ENCODE assay signal across 31 mouse cellular contexts in genomic region chr2:18460901-18461300, GRCm38 (mm10).
"Had no signal": no experiment of that assay in that cellular context is flagged by ENCODE, and none has a peak within 500 bp of the region (broad histone marks: within the 10 kb centered on the region; RNA-seq: fewer than 3 reads in every experiment).

No protein-coding gene starts in this region.

- H3K4me1 ChIP-seq: limb, embryonic 10.5 days; limb, embryonic 12.5 days; limb, embryonic 13.5 days; limb, embryonic 15.5 days; liver, embryonic 12.5 days; liver, embryonic 13.5 days; liver, embryonic 15.5 days; lung, embryonic 15.5 days; megakaryocyte, embryonic 14.5 days; midbrain, embryonic 10.5 days; midbrain, embryonic 12.5 days; midbrain, embryonic 13.5 days; neural tube, embryonic 12.5 days had no signal

- H3K36me3 ChIP-seq: limb, embryonic 10.5 days; limb, embryonic 12.5 days; limb, embryonic 13.5 days; limb, embryonic 15.5 days; liver, embryonic 12.5 days; liver, embryonic 13.5 days; liver, embryonic 15.5 days; lung, embryonic 15.5 days; midbrain, embryonic 10.5 days; midbrain, embryonic 12.5 days; midbrain, embryonic 13.5 days; neural tube, embryonic 12.5 days had no signal

- H3K27me3 ChIP-seq: limb, embryonic 12.5 days; limb, embryonic 13.5 days; limb, embryonic 15.5 days; liver, embryonic 12.5 days; liver, embryonic 13.5 days; liver, embryonic 15.5 days; lung, embryonic 15.5 days; megakaryocyte, embryonic 14.5 days; midbrain, embryonic 12.5 days; midbrain, embryonic 13.5 days; neural tube, embryonic 12.5 days had no signal

- H3K4me3 ChIP-seq: limb, embryonic 10.5 days; limb, embryonic 12.5 days; limb, embryonic 13.5 days; limb, embryonic 15.5 days; liver, embryonic 12.5 days; liver, embryonic 13.5 days; liver, embryonic 15.5 days; lung, embryonic 15.5 days; megakaryocyte, embryonic 14.5 days; midbrain, embryonic 10.5 days; midbrain, embryonic 12.5 days; midbrain, embryonic 13.5 days; myocyte; neural tube, embryonic 12.5 days had no signal

- H3K27ac ChIP-seq: limb, embryonic 10.5 days; limb, embryonic 12.5 days; limb, embryonic 13.5 days; limb, embryonic 15.5 days; liver, embryonic 12.5 days; liver, embryonic 13.5 days; liver, embryonic 14.5 days; liver, embryonic 15.5 days; lung, embryonic 15.5 days; macrophage; midbrain, embryonic 10.5 days; midbrain, embryonic 12.5 days; midbrain, embryonic 13.5 days; neural tube, embryonic 12.5 days had no signal

- H3K9ac ChIP-seq: limb, embryonic 12.5 days; limb, embryonic 13.5 days; limb, embryonic 15.5 days; liver, embryonic 12.5 days; liver, embryonic 13.5 days; liver, embryonic 14.5 days; liver, embryonic 15.5 days; liver, postnatal 0 days; lung, embryonic 14.5 days; lung, embryonic 15.5 days; midbrain, embryonic 12.5 days; midbrain, embryonic 13.5 days; neural tube, embryonic 12.5 days had no signal

- H3K4me2 ChIP-seq: limb, embryonic 12.5 days; limb, embryonic 13.5 days; limb, embryonic 15.5 days; liver, embryonic 11.5 days; liver, embryonic 12.5 days; liver, embryonic 13.5 days; liver, embryonic 15.5 days; lung, embryonic 14.5 days; lung, embryonic 15.5 days; midbrain, embryonic 11.5 days; midbrain, embryonic 12.5 days; midbrain, embryonic 13.5 days; neural tube, embryonic 12.5 days had no signal

- DNase-seq: left cerebral cortex, postnatal 4 days; liver; liver, embryonic 13.5 days; liver, postnatal 0 days; lung, adult 18-20 months; lung, adult 2 months; lung, embryonic 14.5 days; lung, postnatal 10 days; lung, postnatal 14 days; lung, postnatal 36 days; lung, postnatal 4 days; midbrain, embryonic 14.5 days had no signal

- ATAC-seq: liver, embryonic 12.5 days; liver, postnatal 0 days; lung, postnatal 0 days; midbrain, embryonic 13.5 days; midbrain, embryonic 16.5 days had no signal

- H3K9me3 ChIP-seq: limb, embryonic 10.5 days; limb, embryonic 15.5 days; liver, embryonic 12.5 days; liver, embryonic 13.5 days; liver, embryonic 15.5 days; lung, embryonic 15.5 days; midbrain, embryonic 12.5 days; neural tube, embryonic 12.5 days had no signal
